Mouse (Mus musculus) small intestine, adult 10 weeks (tissue): ENCODE results near the gene Mroh2b. TPM values are rescaled to one million over a fixed set of nuclear protein-coding genes. Genes with fewer than 3 reads are reported as not detected.

Experiments used
- polyA plus RNA-seq: library from polyadenylated mRNA; stranded (reverse); fragments of 350-450 nt; fragmentation: Illumina TruSeq; extraction: RNeasy Lipid Tissue Mini Kit (QIAGEN cat#74804); gene quantifications from one replicate; pipeline ENCODE4 v1.2.3, GENCODE M21; 2014; ENCODE audit warnings: low replicate concordance

Gene Mroh2b
- not detected for polyA plus RNA-seq

GRCm38 (mm10) chr15:4898437-4898836, at the start of gene Mroh2b:
Gene Mroh2b (plus strand): TSS chr15:4898737.

Other genes starting within 250 kb of the Mroh2b start
- 11.1 TPM for gene C6, start 171.6 kb upstream of the Mroh2b start, polyA plus RNA-seq
- gene C7, start 165.0 kb downstream of the Mroh2b start, polyA plus RNA-seq, result 1.2 TPM
- 10.5 TPM for gene Card6, start 209.8 kb downstream of the Mroh2b start, polyA plus RNA-seq
- gene Rpl37, start 217.9 kb downstream of the Mroh2b start, polyA plus RNA-seq, result 6.1 TPM
- gene Prkaa1, start 245.1 kb downstream of the Mroh2b start, polyA plus RNA-seq, result 51.6 TPM